Mouse (Mus musculus) kidney, adult 9 months (tissue): ENCODE data around the gene Pah.

Source experiments
- DNase-seq: peaks from one replicate; pipeline ENCODE4 v3.0.0; 2022

The Pah gene

GRCm38 (mm10) chr10:87508581-87508980 lies 13.0 kb upstream of the Pah start:
- no peak for DNase-seq

GRCm38 (mm10) chr10:87513052-87513451 lies 8.5 kb upstream of the Pah start:
- peak; percentile 64 for DNase-seq

- DNase-seq = peak; percentile 90
Measured at GRCm38 (mm10) chr10:87518585-87518984, 3.0 kb upstream of the Pah start.

- peak; percentile 91 for DNase-seq
Measured at GRCm38 (mm10) chr10:87520401-87521116, 1.0 kb upstream of the Pah start.

- no peak for DNase-seq
Measured at GRCm38 (mm10) chr10:87534172-87534571, 12.6 kb downstream of the Pah start.

GRCm38 (mm10) chr10:87545759-87546158 lies 24.2 kb downstream of the Pah start:
- no peak for DNase-seq

- no peak for DNase-seq
Measured at GRCm38 (mm10) chr10:87546299-87547234, 25.0 kb downstream of the Pah start.

- peak; percentile 61 for DNase-seq
Measured at GRCm38 (mm10) chr10:87552726-87553125, 31.1 kb downstream of the Pah start.

- no peak for DNase-seq
Measured at GRCm38 (mm10) chr10:87556441-87556840, 34.8 kb downstream of the Pah start.

- DNase-seq = no peak
Measured at GRCm38 (mm10) chr10:87563818-87564217, 42.2 kb downstream of the Pah start.

- no peak for DNase-seq
Measured at GRCm38 (mm10) chr10:87565712-87566111, 44.1 kb downstream of the Pah start.

- peak; percentile 74 for DNase-seq
Measured at GRCm38 (mm10) chr10:87572500-87572899, 50.9 kb downstream of the Pah start.

GRCm38 (mm10) chr10:87586696-87587095 lies 65.1 kb downstream of the Pah start:
- DNase-seq = peak; percentile 50

GRCm38 (mm10) chr10:87593916-87594315 lies 72.3 kb downstream of the Pah start:
- no peak for DNase-seq

- peak; percentile 53 for DNase-seq
Measured at GRCm38 (mm10) chr10:87596361-87597074, 74.9 kb downstream of the Pah start.

- DNase-seq = no peak
Measured at GRCm38 (mm10) chr10:87597075-87597677, 75.6 kb downstream of the Pah start.

GRCm38 (mm10) chr10:87602151-87602550 lies 80.6 kb downstream of the Pah start:
- no peak for DNase-seq

- no peak for DNase-seq
Measured at GRCm38 (mm10) chr10:87625196-87625595, 103.6 kb downstream of the Pah start.
